Mouse (Mus musculus): ENCODE data around the gene Zfp683.

- TF ChIP-seq CTCF (IDR thresholded peaks at IDR 0.05; ENCODE audit: borderline replicate concordance, control insufficient read depth, extremely low read depth, insufficient read depth, low read length, poor library complexity) (no peak), POLR2A (IDR thresholded peaks at IDR 0.05; ENCODE audit: control insufficient read depth, extremely low read depth, insufficient read depth, low read length, poor library complexity) (no peak)
These were observed 34.4 kb upstream of the Zfp683 start for GRCm38 (mm10) chr4:134019210-134019609.

All from thymus, adult 2 months (tissue).